Mouse (Mus musculus) liver, embryonic 11.5 days (tissue): Measurements from ENCODE around the gene Stat5a. TPM values are rescaled to one million over a fixed set of nuclear protein-coding genes. Genes with fewer than 3 reads are reported as not detected.

Source experiments
- ATAC-seq: fragments of 200-750 bp; cut with Nextera tagmentation; replicated peaks from 2 replicates; pipeline ENCODE4 v1.8.0; 2017; ENCODE audit warnings: moderate number of reproducible peaks, mild to moderate bottlenecking, moderate TSS enrichment, moderate library complexity; ENCODE audit not compliant: low FRiP score
- DNase-seq: peaks from one replicate; pipeline ENCODE4 v3.0.0-alpha.2; 2017; ENCODE audit warnings: low spot score
- H3K27ac ChIP-seq: fragments of 300-500 bp; sonication (generic); 2 replicates; pipeline ENCODE4 v1.5.1; 2014; ENCODE audit warnings: mild to moderate bottlenecking, low read depth, low read length, control low read depth
- H3K27me3 ChIP-seq: fragments of 300-500 bp; sonication (generic); replicated peaks from 2 replicates; pipeline ENCODE4 v1.6.1; 2014; ENCODE audit warnings: low read length, mixed read lengths; ENCODE audit not compliant: control insufficient read depth, insufficient read depth
- H3K36me3 ChIP-seq: fragments of 300-500 bp; sonication (generic); 2 replicates; pipeline ENCODE4 v1.6.1; 2014; ENCODE audit warnings: mild to moderate bottlenecking, low read length, moderate library complexity, mixed read lengths; ENCODE audit not compliant: control insufficient read depth, insufficient read depth
- H3K4me1 ChIP-seq: fragments of 300-500 bp; sonication (generic); replicated peaks from 2 replicates; pipeline ENCODE4 v1.6.1; 2014; ENCODE audit warnings: low read length, mixed read lengths; ENCODE audit not compliant: control insufficient read depth, insufficient read depth
- H3K4me2 ChIP-seq: fragments of 300-500 bp; sonication (generic); 2 replicates; pipeline ENCODE4 v1.6.1; 2014; ENCODE audit warnings: mild to moderate bottlenecking, control low read depth, moderate library complexity
- H3K4me3 ChIP-seq: fragments of 300-500 bp; sonication (generic); 2 replicates; pipeline ENCODE4 v1.5.1; 2014; ENCODE audit warnings: low read depth, low read length, control low read depth
- H3K9ac ChIP-seq: fragments of 300-500 bp; sonication (generic); 2 replicates; pipeline ENCODE4 v1.6.1; 2014; ENCODE audit warnings: low read depth, low read length, control low read depth
- H3K9me3 ChIP-seq: fragments of 300-500 bp; sonication (generic); 2 replicates; pipeline ENCODE4 v1.6.1; 2016; ENCODE audit warnings: low read length, inconsistent platforms, mixed read lengths; ENCODE audit not compliant: control insufficient read depth
- WGBS: fragments of 180-500 bp; shearing (Covaris S2); extraction: QIAGEN DNeasy Blood & Tissue Kit; methylation state at CpG from one replicate; pipeline ENCODE4 v1.1.7; 2014; 5-methylcytosine and 5-hydroxymethylcytosine counted together
- polyA plus RNA-seq: library from polyadenylated mRNA; unstranded; fragments of >200 nt; fragmentation: Nextera tagmentation; extraction: Ambion mirVana; gene quantifications from 2 replicates; pipeline ENCODE4 v1.2.1, GENCODE M21; 2014

Gene Stat5a
- polyA plus RNA-seq, 1 experiment from 2014 or later: 26.3 TPM

- under 1% methylated on average over 13 of the region's 13 CpGs for WGBS
- DNase-seq: no peak
Measured at GRCm38 (mm10) chr11:100849456-100850037, 9.6 kb upstream of the Stat5a start.

GRCm38 (mm10) chr11:100850038-100850777, 8.9 kb upstream of the Stat5a start, which contains the start of gene Stat5b:
TSS of gene Stat5b (minus strand) at chr11:100850724.
- ATAC-seq: peak; percentile 75
- H3K4me2 ChIP-seq: peak within 1 kb of the TSS; percentile 77
- H3K27ac ChIP-seq: peak within 1 kb of the TSS; percentile 94

More at GRCm38 (mm10) chr11:100849456-100850037, 9.6 kb upstream of the Stat5a start:
- Histone ChIP-seq H3K9me3 (no peaks in the 10 kb centered on the region), H3K27me3 (peaks cover 4% of the 10 kb centered on the region), H3K4me1 (peaks cover 26% of the 10 kb centered on the region), H3K27ac (peak overlapping the region; percentile 94), H3K36me3 (no peaks in the 10 kb centered on the region), H3K9ac (peak overlapping the region; percentile 98), H3K4me2 (peak overlapping the region; percentile 77), H3K4me3 (peak overlapping the region; percentile 94)
- peak; percentile 66 for ATAC-seq

GRCm38 (mm10) chr11:100850778-100851528, 8.2 kb upstream of the Stat5a start:
- H3K9ac ChIP-seq: peak overlapping the region; percentile 98
- peak overlapping the region; percentile 77 for H3K4me2 ChIP-seq
- peak overlapping the region; percentile 94 for H3K27ac ChIP-seq
- no peak for DNase-seq
- WGBS: 5% methylated on average over 33 of the region's 33 CpGs
- peaks cover 21% of the 10 kb centered on the region for H3K4me1 ChIP-seq
- H3K4me3 ChIP-seq: peak overlapping the region; percentile 94
- peak; percentile 39; the same call in 1 of the 2 replicates for ATAC-seq
- no peaks in the 10 kb centered on the region for H3K36me3 ChIP-seq
- peaks cover 9% of the 10 kb centered on the region for H3K27me3 ChIP-seq
- H3K9me3 ChIP-seq: no peaks in the 10 kb centered on the region

More at GRCm38 (mm10) chr11:100850038-100850777, 8.9 kb upstream of the Stat5a start, which contains the start of gene Stat5b:
- peak within 1 kb of the TSS; percentile 94 for H3K4me3 ChIP-seq
- peaks cover 23% of the 10 kb centered on the region for H3K4me1 ChIP-seq
- WGBS: under 1% methylated on average over 95 of the region's 104 CpGs
- H3K9ac ChIP-seq: peak within 1 kb of the TSS; percentile 98
- DNase-seq: peak; percentile 82
- H3K9me3 ChIP-seq: no peaks in the 10 kb centered on the region
- no peaks in the 10 kb centered on the region for H3K36me3 ChIP-seq
- peaks cover 7% of the 10 kb centered on the region for H3K27me3 ChIP-seq

GRCm38 (mm10) chr11:100852088-100852487, 7.1 kb upstream of the Stat5a start:
- Histone ChIP-seq H3K27ac (no peak overlapping the region), H3K27me3 (peaks cover 12% of the 10 kb centered on the region), H3K4me2 (no peak overlapping the region), H3K9me3 (no peaks in the 10 kb centered on the region), H3K9ac (no peak overlapping the region), H3K4me1 (peaks cover 21% of the 10 kb centered on the region), H3K4me3 (no peak overlapping the region), H3K36me3 (no peaks in the 10 kb centered on the region)
- 72% methylated on average over 2 of the region's 2 CpGs for WGBS
- DNase-seq: no peak
- ATAC-seq: no peak

GRCm38 (mm10) chr11:100853018-100853417, 6.1 kb upstream of the Stat5a start:
- peaks cover 15% of the 10 kb centered on the region for H3K4me1 ChIP-seq
- WGBS: 69% methylated on average over 5 of the region's 5 CpGs
- DNase-seq: no peak
- H3K9ac ChIP-seq: no peak overlapping the region
- no peak for ATAC-seq
- H3K4me2 ChIP-seq: no peak overlapping the region
- peaks cover 13% of the 10 kb centered on the region for H3K27me3 ChIP-seq
- no peaks in the 10 kb centered on the region for H3K9me3 ChIP-seq
- H3K4me3 ChIP-seq: no peak overlapping the region
- no peaks in the 10 kb centered on the region for H3K36me3 ChIP-seq
- H3K27ac ChIP-seq: no peak overlapping the region

GRCm38 (mm10) chr11:100854268-100854667, 4.9 kb upstream of the Stat5a start:
- Histone ChIP-seq H3K4me2 (no peak overlapping the region), H3K27me3 (peaks cover 13% of the 10 kb centered on the region), H3K36me3 (no peaks in the 10 kb centered on the region), H3K4me1 (peaks cover 4% of the 10 kb centered on the region), H3K9me3 (no peaks in the 10 kb centered on the region), H3K27ac (no peak overlapping the region), H3K4me3 (no peak overlapping the region), H3K9ac (no peak overlapping the region)
- 61% methylated on average over 4 of the region's 4 CpGs for WGBS
- no peak for DNase-seq
- no peak for ATAC-seq

- H3K4me1 ChIP-seq: peaks cover 9% of the 10 kb centered on the region
- no peaks in the 10 kb centered on the region for H3K36me3 ChIP-seq
- no peak overlapping the region for H3K27ac ChIP-seq
- no peak overlapping the region for H3K4me2 ChIP-seq
- no peaks in the 10 kb centered on the region for H3K9me3 ChIP-seq
- no peak overlapping the region for H3K9ac ChIP-seq
- DNase-seq: no peak
- peaks cover 13% of the 10 kb centered on the region for H3K27me3 ChIP-seq
- no peak for ATAC-seq
- no peak overlapping the region for H3K4me3 ChIP-seq
- 83% methylated on average over 4 of the region's 4 CpGs for WGBS
Measured at GRCm38 (mm10) chr11:100855178-100855577, 4.0 kb upstream of the Stat5a start.

GRCm38 (mm10) chr11:100857960-100858359, 1.2 kb upstream of the Stat5a start:
- ATAC-seq (no peak), DNase-seq (no peak)
- Histone ChIP-seq H3K9me3 (no peaks in the 10 kb centered on the region), H3K9ac (no peak overlapping the region), H3K4me2 (no peak overlapping the region), H3K27ac (no peak overlapping the region), H3K4me1 (peaks cover 10% of the 10 kb centered on the region), H3K4me3 (no peak overlapping the region), H3K36me3 (no peaks in the 10 kb centered on the region), H3K27me3 (peaks cover 13% of the 10 kb centered on the region)
- WGBS: 71% methylated on average over 6 of the region's 6 CpGs
